Comparison of ENCODE assay signal across 20 mouse cellular contexts in genomic region chr6:133849359-133849758, GRCm38 (mm10). TPM values are rescaled to one million over a fixed set of nuclear protein-coding genes. Genes with fewer than 3 reads are reported as not detected.
"Had no signal": no experiment of that assay in that cellular context is flagged by ENCODE, and none has a peak within 500 bp of the region (broad histone marks: within the 10 kb centered on the region; RNA-seq: fewer than 3 reads in every experiment).

No protein-coding gene starts in this region.

- H3K36me3 ChIP-seq: lung, embryonic 15.5 days; midbrain, embryonic 13.5 days; midbrain, embryonic 15.5 days; neural tube, embryonic 12.5 days; stomach, embryonic 15.5 days had no signal

- H3K4me3 ChIP-seq: lung, embryonic 15.5 days; megakaryocyte, embryonic 14.5 days; midbrain, embryonic 13.5 days; midbrain, embryonic 15.5 days; neural tube, embryonic 12.5 days; stomach, embryonic 15.5 days had no signal

- H3K4me2 ChIP-seq: lung, embryonic 15.5 days; midbrain, embryonic 11.5 days; midbrain, embryonic 13.5 days; midbrain, embryonic 15.5 days; neural tube, embryonic 12.5 days; stomach, embryonic 15.5 days had no signal

- ATAC-seq: lung, postnatal 0 days; midbrain, embryonic 13.5 days; midbrain, embryonic 15.5 days had no signal

- H3K9ac ChIP-seq: lung, embryonic 15.5 days; midbrain, embryonic 13.5 days; midbrain, embryonic 15.5 days; neural tube, embryonic 12.5 days; stomach, embryonic 15.5 days had no signal

- DNase-seq: lung, adult 2 months; lung, postnatal 14 days; lung, postnatal 36 days; right cerebral cortex, postnatal 14 days; thymus, adult 2 months; thymus, postnatal 25 days; thymus, postnatal 4 days had no signal

- H3K9me3 ChIP-seq: lung, embryonic 15.5 days; megakaryocyte, embryonic 14.5 days; midbrain, embryonic 13.5 days; midbrain, embryonic 15.5 days; stomach, embryonic 15.5 days had no signal

- H3K27me3 ChIP-seq: lung, embryonic 15.5 days; megakaryocyte, embryonic 14.5 days; midbrain, embryonic 13.5 days; midbrain, embryonic 15.5 days; neural tube, embryonic 12.5 days; stomach, embryonic 15.5 days had no signal

- H3K27ac ChIP-seq: lung, embryonic 15.5 days; macrophage; midbrain, embryonic 13.5 days; midbrain, embryonic 15.5 days; neural tube, embryonic 12.5 days; stomach, embryonic 15.5 days; stomach, postnatal 0 days had no signal

- H3K4me1 ChIP-seq: lung, embryonic 15.5 days; megakaryocyte, embryonic 14.5 days; midbrain, embryonic 13.5 days; midbrain, embryonic 15.5 days; neural tube, embryonic 12.5 days; stomach, embryonic 15.5 days had no signal

RNA-seq across cellular contexts. Expression of gene Kap, which starts 4.2 kb away (rescaled TPM):
- polyA plus RNA-seq: lung, adult 2 months; lung, embryonic 15.5 days; lung, postnatal 0 days; macrophage; midbrain, embryonic 11.5 days; midbrain, embryonic 13.5 days; midbrain, embryonic 15.5 days; midbrain, postnatal 0 days; neural tube, embryonic 12.5 days; neural tube, embryonic 14.5 days; stomach, embryonic 15.5 days; stomach, postnatal 0 days; urinary bladder, adult 2 months had no signal
